Mouse (Mus musculus) stomach, embryonic 14.5 days (tissue): ENCODE measurements around the gene Lin28a. TPM values are rescaled to one million over a fixed set of nuclear protein-coding genes. Genes with fewer than 3 reads are reported as not detected.
"Not testable (repeated sequence)": the region's sequence is repeated elsewhere in the genome, so short reads cannot be mapped to it uniquely, and the experiment has no call there.

Experiments used
- ATAC-seq: fragments of 200-750 bp; cut with Nextera tagmentation; 2 replicates; pipeline ENCODE4 v1.8.0; 2017; ENCODE audit warnings: low read depth, moderate TSS enrichment; ENCODE audit not compliant: insufficient number of reproducible peaks, insufficient read depth, low FRiP score
- H3K27ac ChIP-seq: fragments of 300-500 bp; sonication (generic); 2 replicates; pipeline ENCODE4 v1.5.1; 2014; ENCODE audit warnings: mild to moderate bottlenecking, low read length, moderate library complexity, mixed read lengths
- H3K27me3 ChIP-seq: fragments of 300-500 bp; sonication (generic); 2 replicates; pipeline ENCODE4 v1.6.1; 2014; ENCODE audit warnings: low read length, control low read depth, mixed read lengths; ENCODE audit not compliant: control insufficient read depth, insufficient read depth
- H3K36me3 ChIP-seq: fragments of 300-500 bp; sonication (generic); 2 replicates; pipeline ENCODE4 v1.6.1; 2014; ENCODE audit warnings: mild to moderate bottlenecking, control low read depth, low read length, moderate library complexity, mixed read lengths; ENCODE audit not compliant: control insufficient read depth, insufficient read depth
- H3K4me1 ChIP-seq: fragments of 300-500 bp; sonication (generic); 2 replicates; pipeline ENCODE4 v1.6.1; 2014; ENCODE audit warnings: low read length, control low read depth, mixed read lengths; ENCODE audit not compliant: control insufficient read depth, insufficient read depth
- H3K4me2 ChIP-seq: fragments of 300-500 bp; sonication (generic); replicated peaks from 2 replicates; pipeline ENCODE4 v1.6.1; 2014; ENCODE audit warnings: low read depth, low read length, control low read depth
- H3K4me3 ChIP-seq: fragments of 300-500 bp; sonication (generic); 2 replicates; pipeline ENCODE4 v1.5.1; 2014; ENCODE audit warnings: low read depth, low read length, control low read depth
- H3K9ac ChIP-seq: fragments of 300-500 bp; sonication (generic); replicated peaks from 2 replicates; pipeline ENCODE4 v1.6.1; 2014; ENCODE audit warnings: low read depth, mild to moderate bottlenecking, control low read depth, low read length, moderate library complexity, mixed read lengths
- H3K9me3 ChIP-seq: fragments of 300-500 bp; sonication (generic); 2 replicates; pipeline ENCODE4 v1.6.1; 2016; ENCODE audit warnings: low read depth, low read length, control low read depth; ENCODE audit not compliant: control insufficient read depth
- WGBS: fragments of 180-500 bp; shearing (Covaris S2); extraction: QIAGEN DNeasy Blood & Tissue Kit; methylation state at CpG from one replicate; pipeline ENCODE4 v1.1.7; 2014; 5-methylcytosine and 5-hydroxymethylcytosine counted together
- polyA plus RNA-seq: library from polyadenylated mRNA; unstranded; fragments of >200 nt; fragmentation: Nextera tagmentation; extraction: Ambion mirVana; gene quantifications from 2 replicates; pipeline ENCODE4 v1.2.1, GENCODE M21; 2014

Gene Lin28a
- polyA plus RNA-seq, 1 experiment from 2014 or later: 0.07 TPM

- no peaks in the 10 kb centered on the region for H3K27me3 ChIP-seq
- WGBS: 52% methylated on average over 10 of the region's 10 CpGs
These were observed 16.9 kb downstream of the Lin28a start for GRCm38 (mm10) chr4:134001710-134002109.

GRCm38 (mm10) chr4:134000466-134001438 is 17.9 kb downstream of the Lin28a start, which contains the start of gene Dhdds:
Gene Dhdds (minus strand): TSS chr4:134000918.
- Histone ChIP-seq H3K27ac (0 out of 2 replicates have a peak within 1 kb of the TSS, but pooled peaks have one; percentile 39), H3K4me2 (peak within 1 kb of the TSS; percentile 70), H3K4me1 (no peaks in the 10 kb centered on the region; the same call in 1 of the 2 replicates), H3K4me3 (peak within 1 kb of the TSS; percentile 79), H3K27me3 (no peaks in the 10 kb centered on the region), H3K9me3 (no peaks in the 10 kb centered on the region), H3K36me3 (peaks cover 4% of the 10 kb centered on the region), H3K9ac (peak within 1 kb of the TSS; percentile 75)
- ATAC-seq: peak; percentile 99
- WGBS: 1% methylated on average over 49 of the region's 49 CpGs

More at GRCm38 (mm10) chr4:134001710-134002109, 16.9 kb downstream of the Lin28a start:
- no peak overlapping the region for H3K9ac ChIP-seq
- no peak overlapping the region for H3K4me2 ChIP-seq
- ATAC-seq: no peak
- no peak overlapping the region for H3K27ac ChIP-seq
- no peaks in the 10 kb centered on the region; the same call in 1 of the 2 replicates for H3K4me1 ChIP-seq
- H3K9me3 ChIP-seq: no peaks in the 10 kb centered on the region
- H3K4me3 ChIP-seq: no peak overlapping the region
- H3K36me3 ChIP-seq: peaks cover 2% of the 10 kb centered on the region; the same call in 1 of the 2 replicates

- Histone ChIP-seq H3K9me3 (no peaks in the 10 kb centered on the region), H3K4me2 (no peak overlapping the region), H3K36me3 (peaks cover 40% of the 10 kb centered on the region), H3K9ac (no peak overlapping the region), H3K4me3 (no peak overlapping the region), H3K4me1 (no peaks in the 10 kb centered on the region; the same call in 1 of the 2 replicates), H3K27me3 (no peaks in the 10 kb centered on the region), H3K27ac (no peak overlapping the region)
- ATAC-seq: no peak
- WGBS: 88% methylated on average over 8 of the region's 8 CpGs
These were observed 23.9 kb downstream of the Lin28a start for GRCm38 (mm10) chr4:133994697-133995096.

- ATAC-seq: no peak
- no peaks in the 10 kb centered on the region for H3K9me3 ChIP-seq
- H3K27ac ChIP-seq: no peak overlapping the region
- H3K4me3 ChIP-seq: no peak overlapping the region
- H3K4me1 ChIP-seq: no peaks in the 10 kb centered on the region
- no peak overlapping the region for H3K4me2 ChIP-seq
- 89% methylated on average over 13 of the region's 13 CpGs for WGBS
- peaks cover 46% of the 10 kb centered on the region for H3K36me3 ChIP-seq
- no peaks in the 10 kb centered on the region for H3K27me3 ChIP-seq
- no peak overlapping the region for H3K9ac ChIP-seq
These were observed 27.5 kb downstream of the Lin28a start for GRCm38 (mm10) chr4:133991087-133991660.

GRCm38 (mm10) chr4:133990035-133990434 is 28.6 kb downstream of the Lin28a start:
- Histone ChIP-seq H3K4me2 (no peak overlapping the region), H3K9me3 (no peaks in the 10 kb centered on the region), H3K27me3 (no peaks in the 10 kb centered on the region), H3K27ac (no peak overlapping the region), H3K4me1 (no peaks in the 10 kb centered on the region), H3K9ac (no peak overlapping the region), H3K36me3 (peaks cover 48% of the 10 kb centered on the region), H3K4me3 (no peak overlapping the region)
- ATAC-seq: no peak
- 52% methylated on average over 4 of the region's 4 CpGs for WGBS

GRCm38 (mm10) chr4:133988289-133988688 is 30.4 kb downstream of the Lin28a start:
- not testable (repeated sequence) for H3K9me3 ChIP-seq, H3K4me3 ChIP-seq, H3K4me1 ChIP-seq, H3K27ac ChIP-seq, ATAC-seq, H3K27me3 ChIP-seq, H3K4me2 ChIP-seq, H3K9ac ChIP-seq
- peaks cover 35% of the 10 kb centered on the region for H3K36me3 ChIP-seq
- WGBS: 85% methylated on average over 8 of the region's 8 CpGs

GRCm38 (mm10) chr4:133982936-133983335 is 35.7 kb downstream of the Lin28a start:
- Histone ChIP-seq H3K4me3 (no peak overlapping the region), H3K36me3 (peaks cover 31% of the 10 kb centered on the region), H3K27ac (no peak overlapping the region), H3K9me3 (no peaks in the 10 kb centered on the region), H3K9ac (no peak overlapping the region), H3K4me2 (no peak overlapping the region), H3K4me1 (no peaks in the 10 kb centered on the region), H3K27me3 (no peaks in the 10 kb centered on the region)
- ATAC-seq: no peak
- WGBS: 86% methylated on average over 13 of the region's 13 CpGs

- no peak overlapping the region for H3K4me2 ChIP-seq
- H3K9me3 ChIP-seq: no peaks in the 10 kb centered on the region
- H3K36me3 ChIP-seq: peaks cover 33% of the 10 kb centered on the region
- no peak overlapping the region for H3K27ac ChIP-seq
- no peak for ATAC-seq
- no peak overlapping the region for H3K9ac ChIP-seq
- H3K4me3 ChIP-seq: no peak overlapping the region
- no peaks in the 10 kb centered on the region for H3K27me3 ChIP-seq
- 77% methylated on average over 5 of the region's 5 CpGs for whole genome bisulfite sequencing
- H3K4me1 ChIP-seq: no peaks in the 10 kb centered on the region
These were observed 38.1 kb downstream of the Lin28a start for GRCm38 (mm10) chr4:133980496-133980895.
